Mouse (Mus musculus): ENCODE measurements around the gene Hspg2. TPM values are rescaled to one million over a fixed set of nuclear protein-coding genes. Genes with fewer than 3 reads are reported as not detected.
"Not testable (repeated sequence)": the region's sequence is repeated elsewhere in the genome, so short reads cannot be mapped to it uniquely, and the experiment has no call there.

Gene Hspg2
- polyA plus RNA-seq, 1 experiment from 2014 or later, result 6.8 TPM

- no peak overlapping the region for H3K9ac ChIP-seq
- 77% methylated on average over 9 of the region's 9 CpGs for WGBS
- no peak for ATAC-seq (ENCODE audit: low FRiP score)
Measured at GRCm38 (mm10) chr4:137569873-137570272, 101.3 kb downstream of the Hspg2 start.

GRCm38 (mm10) chr4:137574469-137574868, 105.9 kb downstream of the Hspg2 start, which contains the start of gene Ldlrad2:
Gene Ldlrad2, minus strand, starts transcription at chr4:137574569.
- H3K9me3 ChIP-seq, result no peaks in the 10 kb centered on the region
- H3K4me3 ChIP-seq, result no peak within 1 kb of the TSS
- no peak for ATAC-seq (ENCODE audit: low FRiP score)
- 87% methylated on average over 10 of the region's 10 CpGs for WGBS
- peaks cover 19% of the 10 kb centered on the region for H3K27me3 ChIP-seq
- H3K36me3 ChIP-seq, result no peaks in the 10 kb centered on the region
- H3K4me2 ChIP-seq, result no peak within 1 kb of the TSS
- H3K27ac ChIP-seq, result no peak within 1 kb of the TSS
- peaks cover 6% of the 10 kb centered on the region for H3K4me1 ChIP-seq (replicated peaks)
- no peak within 1 kb of the TSS for H3K9ac ChIP-seq

More at GRCm38 (mm10) chr4:137569873-137570272, 101.3 kb downstream of the Hspg2 start:
- Histone ChIP-seq H3K27me3 (no peaks in the 10 kb centered on the region), H3K4me2 (no peak overlapping the region), H3K4me1 (replicated peaks) (no peaks in the 10 kb centered on the region), H3K4me3 (no peak overlapping the region), H3K27ac (no peak overlapping the region), H3K36me3 (no peaks in the 10 kb centered on the region), H3K9me3 (no peaks in the 10 kb centered on the region)

DNA sequence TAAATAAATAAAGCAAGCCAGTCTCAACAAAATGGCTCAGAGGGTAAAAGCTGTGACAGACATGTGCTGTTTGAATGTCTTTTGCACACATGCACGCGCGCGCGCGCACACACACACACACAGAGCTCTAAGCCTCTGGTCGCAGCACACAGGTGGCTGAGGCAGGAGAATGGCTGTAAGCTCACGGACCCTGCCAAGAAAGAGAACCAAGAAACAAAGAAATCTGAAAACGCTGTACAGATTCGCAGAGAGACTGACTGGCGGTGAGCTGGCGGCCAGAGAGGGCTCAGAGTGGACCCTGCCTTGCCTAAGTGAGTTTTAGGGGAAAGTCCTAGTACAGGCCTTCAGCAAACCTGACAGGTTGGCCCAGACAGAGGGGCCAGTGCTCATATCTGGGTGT, 108.9 kb downstream of the Hspg2 start:
- 97% methylated on average over 12 of the region's 12 CpGs for WGBS
- Histone ChIP-seq H3K4me3 (no peak overlapping the region), H3K4me2 (no peak overlapping the region), H3K27me3 (peaks cover 29% of the 10 kb centered on the region), H3K36me3 (no peaks in the 10 kb centered on the region), H3K4me1 (replicated peaks) (peaks cover 6% of the 10 kb centered on the region), H3K27ac (no peak overlapping the region), H3K9ac (no peak overlapping the region), H3K9me3 (no peaks in the 10 kb centered on the region)
- no peak for ATAC-seq (ENCODE audit: low FRiP score)

DNA sequence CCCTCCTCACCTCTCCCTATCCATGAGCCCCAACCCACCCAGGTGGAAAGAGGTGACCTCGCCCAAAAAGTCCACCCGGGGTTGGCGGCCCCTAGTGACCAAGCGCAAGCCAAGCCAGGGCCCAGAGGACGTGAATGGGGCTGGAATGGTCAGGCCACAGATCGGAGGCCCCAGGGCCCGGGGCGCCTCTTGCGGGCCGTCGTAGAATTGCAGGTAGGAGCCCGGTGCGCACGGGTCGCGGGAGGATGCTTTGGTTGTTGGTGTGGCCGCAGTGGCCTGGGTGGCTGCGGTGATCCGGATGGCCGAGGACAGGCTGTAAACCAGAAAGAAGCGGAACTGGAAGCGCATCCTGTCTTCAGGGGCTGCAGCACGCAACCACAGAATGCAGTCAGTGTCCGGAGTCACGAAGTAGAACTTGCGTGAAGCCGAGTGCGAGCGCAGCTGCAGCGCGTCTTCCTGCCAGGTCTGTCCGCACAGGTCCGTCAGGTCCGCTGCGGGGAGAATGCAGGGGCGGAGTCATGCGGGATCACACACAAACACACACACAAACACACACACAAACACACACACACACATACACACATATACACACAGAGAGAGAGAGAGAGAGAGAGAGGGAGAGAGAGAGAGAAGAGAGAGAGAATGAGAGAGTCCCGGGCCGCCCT, 109.7 kb downstream of the Hspg2 start:
- no peak for ATAC-seq (ENCODE audit: low FRiP score)
- H3K9ac ChIP-seq, result peak overlapping the region; percentile 64
- H3K4me2 ChIP-seq, result peak overlapping the region; percentile 60
- WGBS, result 4% methylated on average over 38 of the region's 39 CpGs
- peaks cover 6% of the 10 kb centered on the region for H3K4me1 ChIP-seq (replicated peaks)
- peaks cover 29% of the 10 kb centered on the region for H3K27me3 ChIP-seq
- peak overlapping the region; percentile 37 for H3K4me3 ChIP-seq
- H3K9me3 ChIP-seq, result no peaks in the 10 kb centered on the region
- no peak overlapping the region for H3K27ac ChIP-seq
- no peaks in the 10 kb centered on the region for H3K36me3 ChIP-seq

GRCm38 (mm10) chr4:137579789-137580188, 111.2 kb downstream of the Hspg2 start:
- Histone ChIP-seq H3K9me3 (no peaks in the 10 kb centered on the region), H3K27ac (no peak overlapping the region), H3K9ac (no peak overlapping the region), H3K36me3 (no peaks in the 10 kb centered on the region), H3K4me3 (no peak overlapping the region), H3K4me2 (no peak overlapping the region), H3K27me3 (peaks cover 29% of the 10 kb centered on the region), H3K4me1 (replicated peaks) (peaks cover 6% of the 10 kb centered on the region)
- no peak for ATAC-seq (ENCODE audit: low FRiP score)
- WGBS, result 75% methylated on average over 4 of the region's 4 CpGs

DNA sequence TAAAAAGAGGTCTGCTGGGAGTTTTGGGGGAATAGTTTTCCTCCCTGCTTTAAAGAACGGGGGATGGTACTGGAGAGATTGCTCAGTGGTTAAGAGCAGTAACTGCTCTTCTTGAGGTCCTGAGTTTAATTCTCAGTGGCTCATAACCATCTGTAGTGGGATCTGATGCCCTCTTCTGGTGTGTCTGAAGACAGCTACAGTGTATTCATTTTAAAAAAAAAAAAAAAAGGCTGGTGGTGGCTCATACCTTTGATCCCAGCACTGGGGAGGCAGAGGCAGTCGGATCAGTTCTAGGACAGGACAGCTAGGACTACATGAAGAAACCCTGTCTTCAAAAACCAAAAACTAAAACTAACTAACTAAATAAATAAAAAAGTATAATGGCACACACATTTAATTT, 111.7 kb downstream of the Hspg2 start:
- H3K4me1 ChIP-seq (replicated peaks), result peaks cover 6% of the 10 kb centered on the region
- H3K9me3 ChIP-seq, result no peaks in the 10 kb centered on the region
- no peak overlapping the region for H3K9ac ChIP-seq
- ATAC-seq (ENCODE audit: low FRiP score), result no peak
- H3K4me3 ChIP-seq, result no peak overlapping the region
- 68% methylated on average over 2 of the region's 2 CpGs for WGBS
- H3K27ac ChIP-seq, result no peak overlapping the region
- H3K36me3 ChIP-seq, result no peaks in the 10 kb centered on the region
- H3K27me3 ChIP-seq, result peaks cover 29% of the 10 kb centered on the region
- H3K4me2 ChIP-seq, result no peak overlapping the region

DNA sequence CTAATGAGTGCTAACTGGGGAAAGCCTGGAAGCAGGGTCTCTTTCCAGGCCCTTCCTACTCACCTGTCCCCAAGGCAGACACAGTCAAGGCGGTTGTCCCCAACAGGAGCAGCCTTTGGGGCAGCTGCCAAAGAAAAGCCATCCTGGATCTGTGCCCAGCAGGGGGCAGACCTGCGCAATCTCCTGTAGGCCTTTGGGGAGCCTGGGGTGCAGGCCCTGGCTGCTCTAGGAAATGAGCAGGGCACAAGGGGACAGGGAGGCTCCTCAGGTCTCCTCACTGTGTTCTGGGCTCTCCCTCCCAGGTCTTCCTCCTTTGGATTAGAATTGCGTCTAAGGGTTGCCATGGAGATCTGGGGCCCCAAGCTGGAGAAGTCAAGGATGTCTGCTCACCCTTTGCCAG, 113.2 kb downstream of the Hspg2 start:
- no peak for ATAC-seq (ENCODE audit: low FRiP score)
- H3K4me3 ChIP-seq, result no peak overlapping the region
- WGBS, result 32% methylated on average over 3 of the region's 3 CpGs
- no peaks in the 10 kb centered on the region for H3K36me3 ChIP-seq
- H3K27me3 ChIP-seq, result peaks cover 29% of the 10 kb centered on the region
- no peaks in the 10 kb centered on the region for H3K9me3 ChIP-seq
- no peak overlapping the region for H3K27ac ChIP-seq
- peaks cover 6% of the 10 kb centered on the region for H3K4me1 ChIP-seq (replicated peaks)
- no peak overlapping the region for H3K4me2 ChIP-seq
- H3K9ac ChIP-seq, result no peak overlapping the region

GRCm38 (mm10) chr4:137589095-137589494, 120.5 kb downstream of the Hspg2 start:
- not testable (repeated sequence) for H3K9me3 ChIP-seq; H3K4me3 ChIP-seq; H3K27me3 ChIP-seq; H3K36me3 ChIP-seq; H3K27ac ChIP-seq; H3K4me2 ChIP-seq; ATAC-seq (ENCODE audit: low FRiP score); H3K4me1 ChIP-seq (replicated peaks); H3K9ac ChIP-seq
- WGBS, result 89% methylated on average over 2 of the region's 3 CpGs

GRCm38 (mm10) chr4:137589586-137589985, 121.0 kb downstream of the Hspg2 start:
- Histone ChIP-seq H3K4me2 (no peak overlapping the region), H3K9ac (no peak overlapping the region), H3K4me1 (replicated peaks) (0 out of 2 replicates have a peak, but pooled peaks cover 2% of the 10 kb centered on the region), H3K36me3 (no peaks in the 10 kb centered on the region), H3K4me3 (no peak overlapping the region), H3K9me3 (no peaks in the 10 kb centered on the region), H3K27ac (no peak overlapping the region), H3K27me3 (peaks cover 7% of the 10 kb centered on the region; the same call in 1 of the 2 replicates)
- no peak for ATAC-seq (ENCODE audit: low FRiP score)
- WGBS, result 88% methylated on average over 3 of the region's 3 CpGs

DNA sequence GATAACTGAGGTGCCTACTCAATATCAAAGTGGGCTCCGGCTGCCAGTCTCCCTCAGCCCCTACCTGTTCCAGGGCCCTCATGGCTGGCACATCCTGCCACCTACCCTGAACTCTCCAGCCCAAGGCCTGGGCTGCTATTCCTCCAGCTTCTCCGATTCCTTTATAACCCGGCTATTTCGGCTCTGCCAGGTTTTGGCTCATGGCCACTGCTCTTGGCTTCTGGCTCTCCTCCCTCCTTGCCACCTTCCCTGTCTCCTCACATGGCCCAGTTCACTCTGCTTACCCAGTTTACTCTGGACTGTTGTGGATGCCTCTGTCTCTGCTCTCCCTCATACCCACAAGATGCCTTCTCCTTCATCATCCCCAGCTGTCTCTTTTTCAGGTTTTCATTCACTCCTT, 122.4 kb downstream of the Hspg2 start:
- Histone ChIP-seq H3K27me3 (peaks cover 7% of the 10 kb centered on the region; the same call in 1 of the 2 replicates), H3K9ac (no peak overlapping the region), H3K36me3 (no peaks in the 10 kb centered on the region), H3K9me3 (no peaks in the 10 kb centered on the region), H3K4me1 (replicated peaks) (peaks cover 15% of the 10 kb centered on the region), H3K27ac (no peak overlapping the region), H3K4me3 (no peak overlapping the region), H3K4me2 (no peak overlapping the region)
- WGBS, result 95% methylated on average over 4 of the region's 4 CpGs
- ATAC-seq (ENCODE audit: low FRiP score), result no peak

- Histone ChIP-seq H3K4me1 (replicated peaks) (peaks cover 38% of the 10 kb centered on the region), H3K4me2 (peak within 1 kb of the TSS; percentile 93), H3K9me3 (no peaks in the 10 kb centered on the region), H3K4me3 (peak within 1 kb of the TSS; percentile 92), H3K27ac (peak within 1 kb of the TSS; percentile 99), H3K36me3 (no peaks in the 10 kb centered on the region), H3K9ac (peak within 1 kb of the TSS; percentile 95), H3K27me3 (no peaks in the 10 kb centered on the region)
- WGBS, result under 1% methylated on average over 92 of the region's 92 CpGs
- ATAC-seq (ENCODE audit: low FRiP score), result peak; percentile 95
Measured at GRCm38 (mm10) chr4:137593601-137594495, 125.3 kb downstream of the Hspg2 start, which contains the start of gene Usp48. Gene Usp48, plus strand, starts transcription at chr4:137593755.

DNA sequence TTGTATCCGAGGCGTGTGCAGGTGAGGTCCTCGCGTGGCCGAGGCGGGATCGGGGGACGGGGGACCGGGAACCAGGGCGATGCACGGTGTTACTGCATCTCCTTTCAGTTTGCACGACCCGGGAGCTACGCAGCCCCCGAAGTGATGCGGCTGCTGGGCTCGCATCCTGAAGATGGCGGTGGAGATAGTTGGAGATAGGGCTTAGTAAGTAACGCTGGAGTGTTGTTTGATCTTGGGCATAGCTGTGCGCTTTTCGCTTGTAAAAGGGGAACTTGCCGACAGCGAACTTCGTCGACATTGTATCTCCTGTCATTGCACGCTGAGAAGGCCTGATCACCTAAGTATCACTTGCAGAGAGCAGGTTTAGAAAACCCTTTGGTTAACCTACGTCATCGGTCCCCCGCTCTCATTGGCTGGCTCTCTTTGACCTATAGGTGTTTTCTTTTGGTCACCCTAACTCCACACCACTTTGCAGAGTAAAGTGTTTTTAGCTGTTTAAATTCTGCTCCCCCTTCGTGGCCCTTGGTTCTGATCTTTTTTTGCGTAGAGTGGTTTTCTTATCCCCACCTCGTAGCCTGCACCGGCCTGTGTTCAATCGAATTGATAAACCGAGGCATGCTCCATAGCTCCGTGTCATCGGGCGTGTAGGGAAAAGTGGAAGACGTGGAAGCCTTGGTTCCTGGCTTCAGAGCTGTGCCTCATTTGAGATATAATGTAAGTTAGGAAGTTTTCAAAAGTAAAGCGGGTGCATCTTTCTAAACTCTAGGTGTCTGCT, 126.1 kb downstream of the Hspg2 start:
- peak overlapping the region; percentile 99 for H3K27ac ChIP-seq
- no peaks in the 10 kb centered on the region for H3K27me3 ChIP-seq
- H3K4me2 ChIP-seq, result peak overlapping the region; percentile 93
- H3K36me3 ChIP-seq, result no peaks in the 10 kb centered on the region
- peaks cover 47% of the 10 kb centered on the region for H3K4me1 ChIP-seq (replicated peaks)
- WGBS, result 5% methylated on average over 40 of the region's 40 CpGs
- H3K9me3 ChIP-seq, result no peaks in the 10 kb centered on the region
- peak overlapping the region; percentile 95 for H3K9ac ChIP-seq
- no peak; the same call in 1 of the 2 replicates for ATAC-seq (ENCODE audit: low FRiP score)
- H3K4me3 ChIP-seq, result peak overlapping the region; percentile 92

Data from hindbrain, embryonic 13.5 days (tissue).